Mouse (Mus musculus) liver, embryonic 12.5 days (tissue): Measurements from ENCODE around the gene Slc12a9. TPM values are rescaled to one million over a fixed set of nuclear protein-coding genes. Genes with fewer than 3 reads are reported as not detected.

Source experiments
- ATAC-seq: fragments of 200-750 bp; cut with Nextera tagmentation; 2 replicates; pipeline ENCODE4 v1.8.0; 2017; ENCODE audit warnings: moderate number of reproducible peaks, mild to moderate bottlenecking, moderate library complexity
- H3K27ac ChIP-seq: fragments of 300-500 bp; sonication (generic); 2 replicates; pipeline ENCODE4 v1.5.1; 2016; ENCODE audit warnings: mild to moderate bottlenecking
- H3K27me3 ChIP-seq: fragments of 300-500 bp; sonication (generic); replicated peaks from 2 replicates; pipeline ENCODE4 v1.6.1; 2016; ENCODE audit warnings: mild to moderate bottlenecking, moderate library complexity
- H3K36me3 ChIP-seq: fragments of 300-500 bp; sonication (generic); 2 replicates; pipeline ENCODE4 v1.6.1; 2016; ENCODE audit warnings: mild to moderate bottlenecking, moderate library complexity
- H3K4me1 ChIP-seq: fragments of 300-500 bp; sonication (generic); 2 replicates; pipeline ENCODE4 v1.6.1; 2016
- H3K4me2 ChIP-seq: fragments of 300-500 bp; sonication (generic); 2 replicates; pipeline ENCODE4 v1.6.1; 2016; ENCODE audit warnings: mild to moderate bottlenecking, moderate library complexity
- H3K4me3 ChIP-seq: fragments of 300-500 bp; sonication (generic); 2 replicates; pipeline ENCODE4 v1.5.1; 2016; ENCODE audit warnings: mild to moderate bottlenecking, moderate library complexity
- H3K9ac ChIP-seq: fragments of 300-500 bp; sonication (generic); 2 replicates; pipeline ENCODE4 v1.6.1; 2016; ENCODE audit warnings: mild to moderate bottlenecking, moderate library complexity
- H3K9me3 ChIP-seq: fragments of 300-500 bp; sonication (generic); replicated peaks from 2 replicates; pipeline ENCODE4 v1.6.1; 2016; ENCODE audit warnings: mild to moderate bottlenecking, moderate library complexity
- WGBS: fragments of 180-500 bp; shearing (Covaris S2); methylation state at CpG from one replicate; pipeline ENCODE4 v1.1.7; 2016; ENCODE audit not compliant: insufficient replicate concordance; 5-methylcytosine and 5-hydroxymethylcytosine counted together
- polyA plus RNA-seq: library from polyadenylated mRNA; unstranded; fragments of >200 nt; fragmentation: Nextera tagmentation; extraction: Ambion mirVana; gene quantifications from 2 replicates; pipeline ENCODE4 v1.2.1, GENCODE M21; 2016

Gene Slc12a9
- polyA plus RNA-seq, 1 experiment from 2014 or later, result 5.0 TPM

DNA sequence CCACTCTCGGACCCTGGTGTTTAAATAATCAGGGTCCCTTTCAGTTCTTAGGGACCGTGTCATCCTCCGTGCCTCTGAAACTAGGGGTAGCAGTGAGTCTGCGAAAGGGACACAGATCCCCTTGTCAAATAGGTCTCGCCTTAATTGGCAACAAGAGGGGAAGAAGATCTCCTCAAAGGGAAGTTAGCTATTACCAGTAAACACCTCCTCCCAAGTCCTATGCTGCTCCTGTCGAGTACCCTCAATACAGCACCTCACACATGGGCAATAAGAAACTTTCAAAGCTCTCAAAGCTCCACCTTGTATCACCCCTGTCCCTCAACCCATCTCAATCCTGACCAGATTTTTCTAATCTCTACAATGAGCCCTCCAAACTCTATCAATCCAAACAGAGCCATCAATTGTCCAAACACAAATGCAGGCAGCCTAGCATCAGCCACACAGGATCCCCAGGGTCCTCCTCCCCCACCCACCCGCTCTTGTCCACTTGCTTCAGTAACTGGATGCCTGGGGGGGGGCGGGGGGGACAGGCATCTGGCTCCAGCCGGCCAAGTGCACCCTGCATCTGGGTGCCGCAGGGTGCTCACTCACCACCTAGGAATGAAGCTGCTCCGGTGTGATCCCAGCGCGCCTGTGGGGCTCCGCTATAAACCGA, 413 bp downstream of the Slc12a9 start:
- Histone ChIP-seq H3K36me3 (peaks cover 3% of the 10 kb centered on the region; the same call in 1 of the 2 replicates), H3K27ac (no peak overlapping the region), H3K4me3 (peak overlapping the region; percentile 71), H3K27me3 (no peaks in the 10 kb centered on the region), H3K9me3 (no peaks in the 10 kb centered on the region), H3K4me2 (peak overlapping the region; percentile 93), H3K9ac (peak overlapping the region; percentile 67), H3K4me1 (peaks cover 44% of the 10 kb centered on the region)
- ATAC-seq, result 0 out of 2 replicates have a peak, but pooled peaks have one; percentile 10
- WGBS, result 12% methylated on average over 15 of the region's 15 CpGs

DNA sequence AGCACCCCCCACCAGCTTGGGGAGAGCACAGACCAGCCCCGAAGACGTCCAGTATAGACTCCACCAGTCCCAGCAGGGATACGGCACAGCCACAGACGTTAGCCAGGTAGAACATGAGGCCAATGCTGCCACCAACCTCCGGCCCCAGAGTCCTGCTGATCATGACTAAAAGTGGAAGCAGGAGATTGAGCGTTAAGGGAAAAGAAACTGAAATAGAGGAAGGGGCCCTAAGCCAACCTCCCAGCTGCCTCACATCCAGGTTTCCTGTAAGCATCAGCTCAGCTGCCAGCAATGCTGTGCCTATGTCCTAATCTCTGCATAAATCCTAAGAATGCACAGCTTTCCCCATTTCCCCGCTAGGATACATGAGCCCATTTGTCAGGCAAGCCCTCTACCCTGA, 2.5 kb downstream of the Slc12a9 start:
- Histone ChIP-seq H3K36me3 (peaks cover 15% of the 10 kb centered on the region), H3K4me3 (no peak overlapping the region), H3K27ac (no peak overlapping the region), H3K4me1 (peaks cover 29% of the 10 kb centered on the region), H3K27me3 (no peaks in the 10 kb centered on the region), H3K9ac (no peak overlapping the region), H3K4me2 (no peak overlapping the region), H3K9me3 (no peaks in the 10 kb centered on the region)
- WGBS, result 59% methylated on average over 7 of the region's 7 CpGs
- no peak for ATAC-seq

DNA sequence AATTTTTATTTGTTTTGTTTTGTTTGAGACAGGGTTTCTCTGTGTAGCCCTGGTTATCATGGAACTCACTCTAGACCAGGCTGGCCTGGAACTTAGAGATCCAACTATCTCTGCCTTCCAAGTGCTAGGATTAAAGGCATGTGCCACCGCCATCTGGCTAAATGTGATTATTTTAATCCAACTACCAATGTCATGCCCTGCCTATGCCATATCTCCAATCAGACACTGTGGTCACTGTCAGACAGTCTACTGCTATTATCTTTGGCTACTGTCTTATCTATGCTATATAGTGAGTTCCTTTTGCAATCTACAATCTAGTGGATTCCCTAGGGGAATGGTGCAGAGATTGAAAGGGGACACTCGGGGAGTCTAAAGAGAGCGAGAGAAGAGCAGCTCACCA, 12.4 kb downstream of the Slc12a9 start:
- H3K4me1 ChIP-seq, result peaks cover 25% of the 10 kb centered on the region
- WGBS, result 74% methylated on average over 3 of the region's 3 CpGs

DNA sequence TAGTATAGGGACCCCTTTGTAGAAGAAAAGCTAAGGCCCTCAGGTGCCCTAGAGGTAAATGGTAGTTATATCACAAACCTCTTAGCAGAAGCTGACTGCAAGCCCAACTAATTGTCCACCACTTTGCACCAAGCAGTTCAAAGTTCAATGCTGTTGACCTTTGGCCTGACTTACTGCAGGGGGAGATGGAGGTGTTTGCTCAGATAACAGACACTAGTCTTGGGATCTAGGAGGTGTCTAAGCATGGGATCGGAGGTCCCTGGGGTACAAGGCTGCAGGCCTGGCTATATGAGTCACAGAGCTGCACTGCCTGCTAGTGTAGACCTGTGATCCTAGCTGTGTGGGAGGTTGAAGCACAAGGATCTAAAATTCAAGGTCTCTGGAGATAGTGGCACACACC, 14.8 kb downstream of the Slc12a9 start:
- no peak overlapping the region for H3K4me3 ChIP-seq
- H3K4me1 ChIP-seq, result peaks cover 49% of the 10 kb centered on the region
- peaks cover 26% of the 10 kb centered on the region for H3K36me3 ChIP-seq
- ATAC-seq, result no peak
- no peak overlapping the region for H3K9ac ChIP-seq
- no peak overlapping the region for H3K4me2 ChIP-seq
- WGBS, result 63% methylated on average over 1 of the region's 1 CpGs
- no peaks in the 10 kb centered on the region for H3K9me3 ChIP-seq
- H3K27me3 ChIP-seq, result no peaks in the 10 kb centered on the region; the same call in 1 of the 2 replicates
- no peak overlapping the region for H3K27ac ChIP-seq

More for the DNA sequence above, 12.4 kb downstream of the Slc12a9 start:
- H3K36me3 ChIP-seq, result peaks cover 37% of the 10 kb centered on the region
- H3K27ac ChIP-seq, result no peak overlapping the region
- no peak overlapping the region for H3K4me3 ChIP-seq
- H3K27me3 ChIP-seq, result no peaks in the 10 kb centered on the region; the same call in 1 of the 2 replicates
- no peaks in the 10 kb centered on the region for H3K9me3 ChIP-seq
- no peak overlapping the region for H3K4me2 ChIP-seq
- no peak overlapping the region for H3K9ac ChIP-seq
- peak; percentile 23; the same call in 1 of the 2 replicates for ATAC-seq

DNA sequence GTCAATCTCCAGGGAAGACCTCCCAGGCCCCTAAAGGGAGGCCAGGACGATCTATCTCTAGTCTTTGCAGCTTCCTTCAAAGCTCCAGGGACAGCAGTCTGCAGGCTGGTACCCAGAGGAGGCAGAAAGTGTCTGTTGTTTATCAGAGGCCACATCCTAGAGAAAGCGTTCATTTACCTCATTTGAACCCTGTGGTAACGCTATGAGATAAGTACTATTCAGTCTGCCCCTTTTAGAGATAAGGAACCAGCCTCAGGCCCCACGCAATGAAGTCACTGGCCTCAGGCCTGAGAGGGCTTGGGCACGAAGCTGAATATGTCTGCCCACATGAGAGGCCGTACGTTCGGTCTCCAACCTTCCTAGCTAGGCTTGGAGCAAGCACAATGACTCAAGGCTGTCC, 16.0 kb downstream of the Slc12a9 start:
- ATAC-seq, result no peak
- H3K27me3 ChIP-seq, result no peaks in the 10 kb centered on the region; the same call in 1 of the 2 replicates

DNA sequence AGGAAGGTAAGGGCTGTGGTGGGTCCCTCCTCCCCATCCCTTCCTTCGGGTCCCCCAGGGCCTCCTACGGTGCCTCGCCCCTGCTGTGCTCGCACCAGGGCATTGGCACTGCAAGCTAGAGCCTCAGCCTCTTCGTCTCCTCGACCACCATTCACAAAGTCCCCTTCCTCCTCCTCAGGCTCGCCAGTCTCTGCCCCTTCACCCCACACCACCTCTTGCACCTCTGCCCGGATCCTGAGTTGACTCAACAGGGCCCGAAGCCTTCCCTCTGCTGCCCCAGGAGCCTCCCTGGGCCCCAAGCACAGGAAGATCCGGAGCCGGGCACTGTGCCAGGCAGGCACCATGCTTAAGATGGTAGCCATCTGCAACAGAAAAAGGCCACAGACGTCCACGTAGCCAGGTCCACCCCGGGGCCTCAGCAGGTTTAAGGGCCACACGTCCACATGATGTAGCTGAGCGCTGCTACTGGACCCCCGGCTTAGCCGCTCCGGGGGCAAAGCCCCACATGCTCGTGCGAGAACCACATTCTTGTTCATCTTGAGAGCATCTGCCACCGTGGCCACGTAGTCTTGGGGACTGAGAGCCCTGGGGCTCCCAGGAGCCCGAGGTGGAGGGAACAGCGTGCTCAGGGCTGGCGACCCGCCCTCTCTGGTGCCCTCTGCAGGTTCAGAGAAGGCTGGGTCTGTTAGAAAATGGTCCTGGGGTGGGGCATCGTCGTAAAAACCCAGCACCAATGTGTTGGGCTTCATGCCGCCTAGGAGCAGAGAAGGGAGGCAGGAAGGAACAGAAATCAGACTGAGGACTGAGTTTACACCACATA, 18.1 kb downstream of the Slc12a9 start:
- no peaks in the 10 kb centered on the region for H3K9me3 ChIP-seq
- peak overlapping the region; percentile 67 for H3K27ac ChIP-seq
- H3K4me3 ChIP-seq, result no peak overlapping the region
- H3K27me3 ChIP-seq, result no peaks in the 10 kb centered on the region; the same call in 1 of the 2 replicates
- H3K4me2 ChIP-seq, result peak overlapping the region; percentile 76
- no peak overlapping the region for H3K9ac ChIP-seq
- WGBS, result 54% methylated on average over 30 of the region's 30 CpGs
- no peak for ATAC-seq
- peaks cover 63% of the 10 kb centered on the region for H3K4me1 ChIP-seq
- H3K36me3 ChIP-seq, result peaks cover 22% of the 10 kb centered on the region

More for the DNA sequence above, 16.0 kb downstream of the Slc12a9 start:
- Histone ChIP-seq H3K9ac (no peak overlapping the region), H3K4me2 (no peak overlapping the region), H3K4me3 (no peak overlapping the region), H3K27ac (no peak overlapping the region), H3K36me3 (peaks cover 20% of the 10 kb centered on the region), H3K9me3 (no peaks in the 10 kb centered on the region), H3K4me1 (peaks cover 61% of the 10 kb centered on the region)
- WGBS, result 37% methylated on average over 8 of the region's 8 CpGs

DNA sequence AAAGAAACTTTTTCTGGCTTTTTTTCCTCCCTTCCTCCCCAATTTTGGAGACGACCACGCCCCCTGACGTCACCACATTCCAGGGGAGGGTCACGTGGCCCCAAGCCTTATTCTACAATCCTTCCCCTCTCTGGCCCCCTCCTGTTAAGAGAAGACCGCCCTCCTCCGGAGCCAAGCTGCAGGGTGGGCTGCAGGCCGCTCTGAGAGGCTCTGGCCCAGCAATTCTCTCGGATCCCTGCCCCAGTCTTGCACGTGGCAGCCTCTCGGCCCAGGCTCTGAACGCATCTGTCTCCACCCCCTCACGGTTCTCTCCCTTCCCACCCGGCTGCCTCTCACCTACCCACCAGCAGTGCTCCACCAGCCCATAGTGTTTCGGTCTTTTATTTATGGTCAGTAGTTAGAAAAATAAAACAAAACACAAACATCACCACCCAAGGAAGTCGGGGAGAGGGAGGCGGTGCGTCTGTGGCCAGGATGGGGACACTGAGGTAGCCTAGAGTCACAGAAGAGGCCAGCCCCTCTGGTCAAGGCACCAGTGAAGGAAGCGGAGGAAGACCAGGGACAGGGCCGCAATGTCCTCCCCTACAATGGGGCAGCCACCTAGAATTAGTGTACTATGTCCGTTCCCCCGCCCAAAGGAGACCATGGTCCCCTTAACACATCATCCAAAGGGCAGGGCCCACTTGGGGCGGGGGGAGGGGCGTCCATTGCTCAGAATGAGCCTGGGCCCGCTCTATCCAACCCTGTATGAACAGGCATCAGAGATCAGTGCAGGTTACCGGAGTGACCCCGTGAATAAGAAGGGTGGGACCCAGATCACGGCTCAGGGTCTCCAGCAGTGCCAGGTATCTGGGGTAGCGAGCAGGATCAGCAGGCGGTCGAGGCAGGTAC, 19.0 kb downstream of the Slc12a9 start, which contains the start of gene Trip6:
Gene Trip6, minus strand, starts transcription at position 212 of the 891 bp plus-strand sequence.
- ATAC-seq, result peak; percentile 63
- WGBS, result 31% methylated on average over 30 of the region's 30 CpGs
- peaks cover 29% of the 10 kb centered on the region for H3K36me3 ChIP-seq

DNA sequence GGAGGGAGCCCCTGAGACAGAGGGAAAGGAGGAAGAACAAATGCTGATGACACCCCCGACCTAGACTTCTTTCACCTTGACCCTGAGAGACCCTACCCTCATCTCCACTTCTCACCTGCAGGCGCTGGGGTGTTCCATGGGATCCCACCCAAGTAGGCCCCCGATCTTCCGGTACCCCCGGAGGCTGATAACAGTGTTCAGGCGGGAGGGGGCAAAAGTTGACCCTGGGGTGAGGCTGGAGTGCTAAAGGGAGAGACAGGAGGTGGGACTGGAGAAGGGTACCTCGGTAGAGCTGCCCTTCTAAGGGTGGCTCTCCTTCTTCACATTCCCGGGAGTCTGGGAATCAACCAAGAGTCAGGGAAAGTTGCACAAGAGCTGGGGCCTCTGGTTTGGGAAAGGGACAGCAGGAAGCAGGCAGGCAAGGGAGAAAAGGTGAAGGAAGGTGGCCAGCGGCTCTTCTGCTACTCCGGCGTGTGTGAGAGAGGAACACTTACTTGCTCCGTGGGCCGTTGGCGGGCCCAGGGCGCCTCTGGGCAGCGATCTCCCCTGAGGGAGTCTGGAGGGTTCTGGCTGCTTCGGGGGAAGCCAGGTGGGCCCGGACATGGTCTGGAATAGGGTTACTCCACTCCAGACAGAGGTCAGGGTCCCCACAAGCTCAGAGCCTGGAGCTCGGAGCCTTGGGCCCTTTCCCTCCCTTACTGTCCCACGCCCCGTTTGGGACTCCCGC, 19.8 kb downstream of the Slc12a9 start:
- WGBS, result 7% methylated on average over 22 of the region's 22 CpGs
- peaks cover 63% of the 10 kb centered on the region for H3K4me1 ChIP-seq
- ATAC-seq, result peak; percentile 42
- H3K9ac ChIP-seq, result peak overlapping the region; percentile 71
- no peaks in the 10 kb centered on the region for H3K9me3 ChIP-seq
- peak overlapping the region; percentile 67 for H3K27ac ChIP-seq
- H3K36me3 ChIP-seq, result peaks cover 35% of the 10 kb centered on the region
- no peaks in the 10 kb centered on the region; the same call in 1 of the 2 replicates for H3K27me3 ChIP-seq
- H3K4me2 ChIP-seq, result peak overlapping the region; percentile 76
- H3K4me3 ChIP-seq, result peak overlapping the region; percentile 52

More for the DNA sequence above, 19.0 kb downstream of the Slc12a9 start, which contains the start of gene Trip6:
- Histone ChIP-seq H3K4me2 (peak within 1 kb of the TSS; percentile 76), H3K27ac (peak within 1 kb of the TSS; percentile 67), H3K4me1 (peaks cover 63% of the 10 kb centered on the region), H3K9me3 (no peaks in the 10 kb centered on the region), H3K9ac (peak within 1 kb of the TSS; percentile 71), H3K4me3 (peak within 1 kb of the TSS; percentile 52), H3K27me3 (no peaks in the 10 kb centered on the region; the same call in 1 of the 2 replicates)

DNA sequence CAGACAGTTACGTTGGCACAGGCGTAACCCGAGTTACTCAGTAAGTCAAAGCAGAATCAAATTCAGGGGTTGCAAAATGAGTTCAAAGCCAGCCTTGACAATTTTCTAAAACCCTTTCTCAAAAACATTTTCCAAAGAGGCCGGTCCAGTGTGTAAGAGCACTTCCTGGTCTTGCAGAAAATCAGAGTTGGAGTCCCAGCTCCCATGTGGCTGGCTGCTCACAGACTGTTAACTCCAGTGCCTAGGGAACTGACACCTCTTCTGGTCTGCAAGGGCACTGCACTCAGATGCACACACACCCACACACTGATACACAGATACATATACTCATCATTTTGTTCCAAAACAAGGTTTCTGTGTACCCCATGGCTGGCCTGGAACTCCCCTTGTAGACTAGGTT, 25.0 kb downstream of the Slc12a9 start:
- ATAC-seq, result no peak
- peak overlapping the region; percentile 90 for H3K4me3 ChIP-seq
- H3K36me3 ChIP-seq, result peaks cover 68% of the 10 kb centered on the region
- H3K9me3 ChIP-seq, result no peaks in the 10 kb centered on the region
- peak overlapping the region; percentile 79 for H3K4me2 ChIP-seq
- peaks cover 60% of the 10 kb centered on the region for H3K4me1 ChIP-seq
- H3K27ac ChIP-seq, result peak overlapping the region; percentile 92
- WGBS, result 91% methylated on average over 4 of the region's 4 CpGs
- H3K27me3 ChIP-seq, result no peaks in the 10 kb centered on the region
- peak overlapping the region; percentile 98 for H3K9ac ChIP-seq

DNA sequence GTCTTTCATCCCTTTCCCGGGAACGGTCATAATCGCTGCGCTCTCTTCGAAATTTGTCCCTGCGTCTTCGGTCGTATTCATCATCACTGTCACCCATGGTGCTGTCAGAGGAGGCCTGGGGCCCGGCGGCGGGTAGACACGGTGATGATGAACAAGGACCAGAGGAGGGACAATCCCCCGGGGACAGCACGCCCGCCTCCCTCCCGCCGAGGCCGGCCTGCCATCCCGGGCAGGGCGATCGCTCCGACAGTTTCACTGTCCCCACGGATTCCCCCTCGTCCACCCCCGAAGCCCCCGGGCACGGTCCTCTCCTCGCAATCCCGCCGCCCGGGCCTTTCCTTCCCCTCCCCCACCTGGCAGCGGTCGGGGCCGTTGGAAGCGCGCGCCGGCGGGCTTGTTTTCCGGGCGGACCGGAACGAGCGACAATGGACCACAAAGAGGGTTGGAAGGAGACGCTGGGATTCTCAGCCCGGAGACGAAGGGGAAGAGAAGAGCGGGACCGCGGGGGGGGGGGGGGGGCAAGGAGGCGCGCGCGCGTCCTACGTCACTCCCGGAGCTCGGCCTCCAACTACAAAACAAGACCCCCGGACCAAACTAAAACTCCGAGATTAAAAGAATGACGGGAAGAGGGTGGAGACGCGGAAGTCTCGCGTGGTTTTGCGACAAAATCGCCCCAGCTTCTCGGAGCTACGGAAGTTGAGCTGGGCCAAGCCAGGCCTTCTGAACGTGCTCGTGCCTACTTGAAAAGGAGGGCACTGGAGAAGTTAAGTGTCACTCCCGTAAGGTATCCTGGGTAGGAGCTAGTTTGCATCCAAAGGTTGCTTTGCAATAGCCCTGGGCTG, 26.1 kb downstream of the Slc12a9 start, which contains the start of gene Srrt:
Gene Srrt, minus strand, starts transcription at position 604 of the 842 bp plus-strand sequence.
- ATAC-seq, result peak; percentile 82
- Histone ChIP-seq H3K27ac (peak within 1 kb of the TSS; percentile 92), H3K4me2 (peak within 1 kb of the TSS; percentile 79), H3K27me3 (no peaks in the 10 kb centered on the region), H3K9ac (peak within 1 kb of the TSS; percentile 98), H3K4me1 (peaks cover 58% of the 10 kb centered on the region), H3K36me3 (peaks cover 79% of the 10 kb centered on the region), H3K4me3 (peak within 1 kb of the TSS; percentile 90), H3K9me3 (no peaks in the 10 kb centered on the region)
- under 1% methylated on average over 65 of the region's 72 CpGs for WGBS
